ENCODE assay signal across 8 mouse cellular contexts in the genomic region with DNA sequence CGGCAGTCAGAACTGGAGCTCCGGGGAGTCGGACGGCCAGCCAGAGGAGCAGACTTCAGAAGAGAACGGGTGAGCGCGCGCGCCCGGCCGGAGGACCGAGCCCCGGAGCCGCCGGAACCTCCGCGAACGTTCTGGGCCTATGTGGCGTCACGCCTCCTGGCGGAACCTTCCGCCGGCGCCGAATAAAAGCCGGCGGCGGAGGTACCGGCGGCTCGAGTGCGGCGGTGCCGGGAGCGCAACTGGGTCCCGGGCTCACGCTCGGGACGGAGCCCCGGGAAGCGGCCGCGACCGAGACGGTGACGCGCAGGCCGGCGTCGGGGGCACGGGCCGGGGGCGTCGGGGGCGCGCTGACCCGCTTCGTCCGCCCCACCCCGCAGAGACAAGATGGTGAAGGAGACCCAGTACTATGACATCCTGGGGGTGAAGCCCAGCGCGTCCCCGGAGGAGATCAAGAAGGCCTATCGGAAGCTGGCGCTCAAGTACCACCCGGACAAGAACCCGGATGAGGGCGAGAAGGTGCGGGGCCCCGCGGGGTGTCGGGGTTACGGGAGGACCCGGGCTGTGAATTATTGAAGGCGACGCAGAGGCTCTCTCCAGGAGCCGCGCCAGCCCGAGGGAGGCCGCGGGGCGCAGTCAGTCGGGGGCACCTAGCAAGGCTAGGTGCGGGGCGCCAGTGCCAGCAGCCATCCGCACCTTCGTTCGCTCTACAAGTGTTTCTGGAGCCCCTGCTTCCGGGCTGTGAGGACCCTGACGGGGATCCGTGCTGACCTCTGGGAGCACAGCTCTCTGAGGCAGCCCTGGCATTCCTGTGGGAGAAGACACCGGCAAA. TPM values are rescaled to one million over a fixed set of nuclear protein-coding genes. Genes with fewer than 3 reads are reported as not detected.
DNase-seq lines count a peak whose midpoint lies in the region; ATAC-seq and TF ChIP-seq lines count a peak whose summit lies in the region.

No protein-coding gene starts in this region.

- no peaks in the 10 kb centered on the region for H3K36me3 ChIP-seq in ES-Bruce4 (ENCODE audit: control insufficient read depth, insufficient read depth, low read length, poor library complexity, severe bottlenecking)
- no peaks in the 10 kb centered on the region for H3K36me3 ChIP-seq in forebrain, embryonic 15.5 days
- H3K36me3 ChIP-seq in liver, postnatal 0 days (replicated peaks; ENCODE audit: insufficient read depth, low read length) = no peaks in the 10 kb centered on the region
- no peaks in the 10 kb centered on the region for H3K36me3 ChIP-seq in neural tube, embryonic 14.5 days (ENCODE audit: control insufficient read depth, insufficient read depth, low read length)
- no peaks in the 10 kb centered on the region for H3K36me3 ChIP-seq in testis, adult 2 months (ENCODE audit: control insufficient read depth, insufficient read depth, low read length)

- TF ChIP-seq POLR2A in ES-Bruce4 (IDR thresholded peaks at IDR 0.05; ENCODE audit: insufficient read depth, low read length) = no peak
- TF ChIP-seq POLR2A in testis, adult 2 months (IDR thresholded peaks at IDR 0.05; ENCODE audit: control insufficient read depth, low read depth, low read length) = peak; percentile 86

- no peak overlapping the region for H3K27ac ChIP-seq in ES-Bruce4 (ENCODE audit: insufficient read depth, low read length)
- H3K27ac ChIP-seq in forebrain, embryonic 15.5 days (replicated peaks) = 0 out of 2 replicates have a peak overlapping the region, but pooled peaks have one; percentile 20
- H3K27ac ChIP-seq in liver, postnatal 0 days (ENCODE audit: low read depth) = peak overlapping the region; percentile 78
- H3K27ac ChIP-seq in neural tube, embryonic 14.5 days (ENCODE audit: low read depth, low read length) = no peak overlapping the region
- H3K27ac ChIP-seq in testis, adult 2 months (ENCODE audit: control insufficient read depth, insufficient read depth, low read depth, low read length) = peak overlapping the region; percentile 85

- H3K9me3 ChIP-seq in ES-Bruce4 (replicated peaks; ENCODE audit: control insufficient read depth, insufficient read depth, low read length, poor library complexity, severe bottlenecking) = no peaks in the 10 kb centered on the region
- no peaks in the 10 kb centered on the region for H3K9me3 ChIP-seq in forebrain, embryonic 15.5 days
- 0 out of 2 replicates have a peak, but pooled peaks cover 2% of the 10 kb centered on the region for H3K9me3 ChIP-seq in liver, postnatal 0 days (ENCODE audit: low read length)
- H3K9me3 ChIP-seq in neural tube, embryonic 14.5 days (ENCODE audit: control insufficient read depth, low read length) = no peaks in the 10 kb centered on the region

- peak overlapping the region; percentile 88 for H3K4me2 ChIP-seq in forebrain, embryonic 15.5 days (replicated peaks)
- H3K4me2 ChIP-seq in liver, postnatal 0 days (ENCODE audit: low read depth, low read length) = peak overlapping the region; percentile 79
- peak overlapping the region; percentile 70 for H3K4me2 ChIP-seq in neural tube, embryonic 14.5 days (ENCODE audit: low read depth, low read length)

- WGBS in forebrain, embryonic 15.5 days = under 1% methylated on average over 92 of the region's 92 CpGs
- WGBS in liver, postnatal 0 days (ENCODE audit: insufficient replicate concordance) = under 1% methylated on average over 79 of the region's 92 CpGs
- under 1% methylated on average over 82 of the region's 92 CpGs for WGBS in neural tube, embryonic 14.5 days

- peak overlapping the region; percentile 74 for H3K9ac ChIP-seq in ES-Bruce4 (ENCODE audit: low read depth, poor library complexity, severe bottlenecking)
- H3K9ac ChIP-seq in forebrain, embryonic 15.5 days (replicated peaks) = peak overlapping the region; percentile 70
- H3K9ac ChIP-seq in liver, postnatal 0 days (replicated peaks) = peak overlapping the region; percentile 82
- peak overlapping the region; percentile 68 for H3K9ac ChIP-seq in neural tube, embryonic 14.5 days (replicated peaks; ENCODE audit: low read depth, low read length)

- no peak for TF ChIP-seq CTCF in ES-Bruce4 (IDR thresholded peaks at IDR 0.05; ENCODE audit: low read depth, low read length)
- peak; percentile 31 for TF ChIP-seq CTCF in liver, postnatal 0 days (IDR thresholded peaks at IDR 0.05; ENCODE audit: low read depth)
- no peak for TF ChIP-seq CTCF in testis, adult 2 months (IDR thresholded peaks at IDR 0.05; ENCODE audit: control insufficient read depth, insufficient read depth, insufficient replicate concordance, low read depth, low read length)

- peaks cover 17% of the 10 kb centered on the region for H3K27me3 ChIP-seq in ES-Bruce4 (ENCODE audit: control insufficient read depth, insufficient read depth, low read length, poor library complexity, severe bottlenecking)
- H3K27me3 ChIP-seq in forebrain, embryonic 15.5 days = peaks cover 3% of the 10 kb centered on the region; the same call in 1 of the 2 replicates
- peaks cover 19% of the 10 kb centered on the region; the same call in 1 of the 2 replicates for H3K27me3 ChIP-seq in liver, postnatal 0 days (ENCODE audit: insufficient read depth, low read length)
- H3K27me3 ChIP-seq in neural tube, embryonic 14.5 days (ENCODE audit: control insufficient read depth, insufficient read depth, low read length) = 0 out of 2 replicates have a peak, but pooled peaks cover 4% of the 10 kb centered on the region
- H3K27me3 ChIP-seq in testis, adult 2 months (ENCODE audit: control insufficient read depth, insufficient read depth, low read length) = no peaks in the 10 kb centered on the region

- DNase-seq in cerebellum, adult 11-12 months = peak; percentile 81
- peak; percentile 89 to 90 for DNase-seq in heart, postnatal 14 days
- DNase-seq in kidney, postnatal 4 days = peak; percentile 81 to 89
- peak; percentile 78 for DNase-seq in liver, postnatal 0 days

- TF ChIP-seq EP300 in ES-Bruce4 (IDR thresholded peaks at IDR 0.05; ENCODE audit: insufficient read depth, low read depth, low read length) = no peak
- TF ChIP-seq EP300 in liver, postnatal 0 days (IDR thresholded peaks at IDR 0.05; ENCODE audit: low read depth) = no peak

- no peaks in the 10 kb centered on the region for H3K4me1 ChIP-seq in ES-Bruce4 (ENCODE audit: control insufficient read depth, insufficient read depth, low read length)
- H3K4me1 ChIP-seq in forebrain, embryonic 15.5 days = peaks cover 12% of the 10 kb centered on the region
- H3K4me1 ChIP-seq in liver, postnatal 0 days (ENCODE audit: insufficient read depth) = peaks cover 14% of the 10 kb centered on the region
- peaks cover 11% of the 10 kb centered on the region for H3K4me1 ChIP-seq in neural tube, embryonic 14.5 days (ENCODE audit: control insufficient read depth, insufficient read depth, low read length)
- H3K4me1 ChIP-seq in testis, adult 2 months (ENCODE audit: control insufficient read depth, insufficient read depth, low read length) = peaks cover 10% of the 10 kb centered on the region

- intact Hi-C loops in heart, postnatal 14 days (cut with DNase I) = no loop called here

- peak; percentile 76 for ATAC-seq in forebrain, embryonic 15.5 days (replicated peaks)
- peak; percentile 72 for ATAC-seq in liver, postnatal 0 days
- peak; percentile 82 for ATAC-seq in neural tube, embryonic 14.5 days (ENCODE audit: low read depth)

- H3K4me3 ChIP-seq in ES-Bruce4 (ENCODE audit: low read depth, low read length) = peak overlapping the region; percentile 73
- H3K4me3 ChIP-seq in forebrain, embryonic 15.5 days = peak overlapping the region; percentile 77
- H3K4me3 ChIP-seq in liver, postnatal 0 days (ENCODE audit: low read depth, low read length) = peak overlapping the region; percentile 82
- peak overlapping the region; percentile 72 for H3K4me3 ChIP-seq in neural tube, embryonic 14.5 days (ENCODE audit: low read depth, low read length)
- peak overlapping the region; percentile 87 for H3K4me3 ChIP-seq in testis, adult 2 months (ENCODE audit: control insufficient read depth, low read depth, low read length)

RNA-seq across cellular contexts. Expression of a gene that starts 0.9 kb away (rescaled TPM):
- 3.2 and 4.4 TPM in 2 replicates for polyA plus RNA-seq in ES-Bruce4 (2011; ENCODE audit: insufficient read depth, insufficient read length, low read depth, missing spikeins)
- polyA plus RNA-seq in forebrain, embryonic 15.5 days (2015; fragmentation: Nextera tagmentation; extraction: Ambion mirVana) = 5.0 and 6.5 TPM in 2 replicates
- 10 to 100 TPM; 48.2 to 51.7 TPM for total RNA-seq in heart, postnatal 14 days (2021)
- 6.0 and 6.8 TPM in 2 replicates for polyA plus RNA-seq in liver, postnatal 0 days (2015; fragmentation: Nextera tagmentation; extraction: Ambion mirVana)
- 7.4 and 8.5 TPM in 2 replicates for polyA plus RNA-seq in neural tube, embryonic 14.5 days (2014; fragmentation: Nextera tagmentation; extraction: Ambion mirVana)
- 129 and 142 TPM in 2 replicates for polyA plus RNA-seq in testis, adult 2 months (2012; rRNA removed)

RNA-seq across cellular contexts. Expression of a gene that starts 34.8 kb away (rescaled TPM):
- 108 and 109 TPM in 2 replicates for polyA plus RNA-seq in ES-Bruce4 (2011; ENCODE audit: insufficient read depth, insufficient read length, low read depth, missing spikeins)
- 121 and 123 TPM in 2 replicates for polyA plus RNA-seq in forebrain, embryonic 15.5 days (2015; fragmentation: Nextera tagmentation; extraction: Ambion mirVana)
- total RNA-seq in heart, postnatal 14 days (2021) = 10 to 100 TPM; 32.7 to 34.7 TPM
- polyA plus RNA-seq in liver, postnatal 0 days (2015; fragmentation: Nextera tagmentation; extraction: Ambion mirVana) = 72.1 and 75.4 TPM in 2 replicates
- 76.3 and 91.0 TPM in 2 replicates for polyA plus RNA-seq in neural tube, embryonic 14.5 days (2014; fragmentation: Nextera tagmentation; extraction: Ambion mirVana)
- polyA plus RNA-seq in testis, adult 2 months (2012; rRNA removed) = 24.5 and 26.9 TPM in 2 replicates

RNA-seq across cellular contexts. Expression of a gene that starts 37.9 kb away (rescaled TPM):
- 0.61 TPM in 1 of 2 replicates, not detected in the other for polyA plus RNA-seq in ES-Bruce4 (2011; ENCODE audit: insufficient read depth, insufficient read length, low read depth, missing spikeins)
- polyA plus RNA-seq in forebrain, embryonic 15.5 days (2015; fragmentation: Nextera tagmentation; extraction: Ambion mirVana) = 19.4 and 23.0 TPM in 2 replicates
- total RNA-seq in heart, postnatal 14 days (2021) = under 1 TPM; 0.14 to 0.27 TPM
- polyA plus RNA-seq in liver, postnatal 0 days (2015; fragmentation: Nextera tagmentation; extraction: Ambion mirVana) = 0.12 and 0.13 TPM in 2 replicates
- 28.8 and 35.5 TPM in 2 replicates for polyA plus RNA-seq in neural tube, embryonic 14.5 days (2014; fragmentation: Nextera tagmentation; extraction: Ambion mirVana)
- polyA plus RNA-seq in testis, adult 2 months (2012; rRNA removed) = 91.8 and 114 TPM in 2 replicates

Comparison
In these comparisons a context has a peak if more than half of its experiments do, and no peak if none do; other contexts are left out.
1. H3K27ac ChIP-seq: peak in forebrain, embryonic 15.5 days (single experiment), liver, postnatal 0 days (single experiment) and testis, adult 2 months (single experiment); none in ES-Bruce4 (single experiment) and neural tube, embryonic 14.5 days (single experiment).
2. RNA of a gene that starts 0.9 kb away (polyA plus RNA-seq): 129 to 142 TPM in testis, adult 2 months; 7.4 to 8.5 TPM in neural tube, embryonic 14.5 days, 6.0 to 6.8 TPM in liver, postnatal 0 days, 5.0 to 6.5 TPM in forebrain, embryonic 15.5 days and 3.2 to 4.4 TPM in ES-Bruce4; every median in the first group is over 10 times any median in the second.
3. RNA of a gene that starts 37.9 kb away (polyA plus RNA-seq): 91.8 to 114 TPM in testis, adult 2 months, 28.8 to 35.5 TPM in neural tube, embryonic 14.5 days and 19.4 to 23.0 TPM in forebrain, embryonic 15.5 days; 0.12 to 0.13 TPM in liver, postnatal 0 days and 0.61 TPM in ES-Bruce4; every median in the first group is over 10 times any median in the second.
4. Peak in every context shown above with its lines, with median percentiles within 50 percentile points of each other: H3K4me3 ChIP-seq, H3K9ac ChIP-seq, DNase-seq, ATAC-seq and H3K4me2 ChIP-seq.